Mouse (Mus musculus): Measurements from ENCODE around the gene Gbx2. TPM values are rescaled to one million over a fixed set of nuclear protein-coding genes. Genes with fewer than 3 reads are reported as not detected.

Gbx2 gene
- polyA plus RNA-seq, 1 experiment from 2014 or later: 0.29 TPM

DNA sequence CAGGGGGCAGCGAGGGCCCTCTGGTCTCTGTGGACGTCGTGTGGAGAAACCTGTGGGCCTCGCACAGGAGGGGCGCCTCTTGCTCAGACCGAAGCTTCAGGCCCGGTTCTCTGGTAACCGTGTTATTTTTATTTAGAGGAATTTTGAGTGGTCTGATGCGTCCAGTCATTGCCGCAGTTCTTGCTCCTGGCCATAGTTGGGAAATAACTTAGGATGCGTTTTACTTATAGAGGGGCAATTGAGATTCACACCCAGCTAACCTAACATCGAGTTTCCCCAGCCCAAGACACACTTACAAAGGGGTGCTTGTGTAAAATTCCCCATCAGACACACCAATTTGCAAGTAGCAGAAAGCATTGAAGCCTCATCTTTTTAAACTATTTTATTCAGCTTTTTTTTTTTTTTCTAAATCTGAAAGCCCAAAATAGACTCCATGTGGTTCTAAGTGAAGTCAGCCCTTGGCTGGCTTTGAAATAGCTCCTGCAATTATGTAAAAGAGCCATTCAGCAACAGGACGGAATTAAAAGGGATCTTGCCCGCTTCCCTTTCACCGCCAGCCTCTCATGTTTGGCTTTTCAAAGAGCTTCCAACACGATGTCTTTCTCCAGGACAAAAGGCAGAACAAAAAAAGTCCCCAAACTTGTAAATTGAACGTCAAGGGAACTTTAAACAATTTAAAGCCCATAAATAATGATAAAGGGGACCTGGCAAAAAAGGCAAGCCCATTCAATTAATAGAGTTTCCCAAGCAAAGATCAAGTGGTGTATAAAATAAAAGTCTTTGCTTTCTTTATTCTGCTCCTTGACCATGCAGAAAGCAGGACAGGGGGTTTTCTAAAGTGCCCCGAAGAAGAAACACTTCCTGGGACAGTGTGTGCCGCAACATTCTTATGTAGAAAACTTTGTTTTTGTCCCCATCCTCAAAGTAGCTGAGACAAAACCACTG is 3.6 kb upstream of the Gbx2 start:
- H3K4me2 ChIP-seq: no peak overlapping the region
- no peak for ATAC-seq (ENCODE audit: extremely low read depth, insufficient number of reproducible peaks, low FRiP score, low TSS enrichment)
- H3K9ac ChIP-seq: no peak overlapping the region
- H3K36me3 ChIP-seq: no peaks in the 10 kb centered on the region
- peaks cover 99% of the 10 kb centered on the region for H3K27me3 ChIP-seq (replicated peaks)
- H3K27ac ChIP-seq (replicated peaks): no peak overlapping the region
- WGBS: 7% methylated on average over 19 of the region's 19 CpGs
- H3K9me3 ChIP-seq: no peaks in the 10 kb centered on the region
- peaks cover 19% of the 10 kb centered on the region for H3K4me1 ChIP-seq
- H3K4me3 ChIP-seq: no peak overlapping the region

DNA sequence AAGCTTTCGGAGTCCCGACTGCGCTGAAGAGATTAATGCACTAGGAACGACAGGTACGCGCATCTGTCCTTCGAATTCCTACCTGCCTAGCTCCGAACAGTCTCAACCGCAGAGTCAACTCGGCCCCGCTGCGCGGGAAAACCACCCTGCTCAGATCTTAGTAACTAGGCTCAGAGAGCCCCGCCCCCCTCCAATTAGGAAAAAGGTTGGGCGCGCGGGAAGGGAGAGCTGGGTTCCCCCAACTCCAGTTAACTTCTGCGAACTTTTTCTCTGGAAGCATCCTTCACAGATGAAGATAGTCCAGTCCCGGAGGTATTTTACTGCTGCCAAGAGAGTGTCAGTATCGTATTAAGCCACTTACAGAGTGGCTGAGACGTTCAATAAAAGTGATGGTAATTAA is 2.8 kb upstream of the Gbx2 start:
- Histone ChIP-seq H3K4me3 (no peak overlapping the region), H3K27me3 (replicated peaks) (peaks cover 99% of the 10 kb centered on the region), H3K9ac (no peak overlapping the region), H3K36me3 (no peaks in the 10 kb centered on the region), H3K4me1 (peaks cover 25% of the 10 kb centered on the region), H3K9me3 (no peaks in the 10 kb centered on the region), H3K4me2 (no peak overlapping the region), H3K27ac (replicated peaks) (no peak overlapping the region)
- no peak for ATAC-seq (ENCODE audit: extremely low read depth, insufficient number of reproducible peaks, low FRiP score, low TSS enrichment)
- 2% methylated on average over 21 of the region's 21 CpGs for WGBS

DNA sequence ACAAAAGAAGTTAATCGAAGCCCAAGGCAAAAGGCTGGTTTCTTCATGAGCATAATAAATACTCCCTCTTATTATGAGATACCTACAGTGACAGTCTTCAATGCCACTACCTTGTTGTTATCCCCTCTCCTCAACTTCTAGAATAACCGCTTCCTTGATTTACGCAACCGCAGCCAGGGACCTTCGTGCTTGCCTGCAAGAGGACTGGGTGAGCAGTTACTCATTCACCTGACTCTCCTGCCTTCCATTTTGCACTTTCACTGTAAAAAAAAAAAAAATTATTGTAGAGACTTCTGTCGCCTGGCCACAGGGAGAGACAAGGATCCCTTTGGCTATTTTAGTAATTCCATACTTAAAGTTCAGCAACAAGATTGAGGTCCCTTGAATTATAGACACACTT is 2.0 kb upstream of the Gbx2 start:
- Histone ChIP-seq H3K4me3 (no peak overlapping the region), H3K4me1 (peaks cover 29% of the 10 kb centered on the region), H3K27ac (replicated peaks) (no peak overlapping the region), H3K9me3 (no peaks in the 10 kb centered on the region), H3K4me2 (no peak overlapping the region), H3K36me3 (no peaks in the 10 kb centered on the region), H3K27me3 (replicated peaks) (peaks cover 99% of the 10 kb centered on the region), H3K9ac (no peak overlapping the region)
- 9% methylated on average over 6 of the region's 6 CpGs for WGBS
- ATAC-seq (ENCODE audit: extremely low read depth, insufficient number of reproducible peaks, low FRiP score, low TSS enrichment): no peak

DNA sequence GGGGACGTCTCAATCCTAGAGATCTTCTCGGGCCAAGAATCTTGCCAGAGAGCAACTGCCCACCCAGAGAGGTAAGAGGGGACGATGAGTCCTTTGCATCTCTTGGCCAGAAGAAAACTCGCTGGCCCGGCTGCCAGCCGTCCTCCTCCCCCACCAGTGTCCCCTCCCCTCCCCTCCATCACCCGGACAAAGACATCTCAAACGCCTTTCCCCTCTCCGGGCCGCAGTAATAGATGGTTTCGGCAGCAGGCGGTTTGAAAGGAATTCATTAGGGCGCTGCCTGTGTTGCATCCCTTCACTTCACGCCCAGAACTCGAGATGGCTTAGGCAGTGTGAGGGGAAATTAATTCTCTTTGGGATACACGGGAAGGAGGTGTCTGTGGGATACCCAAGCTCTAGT is 1.6 kb upstream of the Gbx2 start:
- Histone ChIP-seq H3K4me1 (peaks cover 30% of the 10 kb centered on the region), H3K9me3 (no peaks in the 10 kb centered on the region), H3K4me2 (no peak overlapping the region), H3K9ac (no peak overlapping the region), H3K4me3 (no peak overlapping the region), H3K36me3 (no peaks in the 10 kb centered on the region), H3K27me3 (replicated peaks) (peaks cover 99% of the 10 kb centered on the region), H3K27ac (replicated peaks) (no peak overlapping the region)
- WGBS: 4% methylated on average over 16 of the region's 16 CpGs
- ATAC-seq (ENCODE audit: extremely low read depth, insufficient number of reproducible peaks, low FRiP score, low TSS enrichment): no peak

DNA sequence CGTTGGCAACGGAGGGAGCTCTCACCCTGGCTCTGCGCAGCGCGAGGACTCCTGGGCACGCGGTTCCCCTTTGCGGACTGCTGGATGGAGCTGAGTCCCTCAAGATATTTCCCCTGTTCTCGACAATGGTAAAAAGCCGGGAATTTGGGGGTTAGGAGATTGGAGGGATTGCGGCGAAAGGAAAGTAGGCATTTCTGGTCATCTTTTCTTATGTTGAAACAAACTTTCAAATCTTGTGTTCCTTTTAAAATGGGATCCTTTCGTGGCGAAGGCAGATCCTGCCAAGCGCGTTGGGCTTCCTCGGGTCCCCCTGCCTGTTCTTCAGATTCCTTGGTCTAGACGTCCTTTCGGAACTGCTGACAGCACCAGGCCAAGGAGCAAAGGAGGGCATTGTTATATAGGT is 1.0 kb upstream of the Gbx2 start:
- no peak overlapping the region for H3K9ac ChIP-seq
- peaks cover 99% of the 10 kb centered on the region for H3K27me3 ChIP-seq (replicated peaks)
- peaks cover 36% of the 10 kb centered on the region for H3K4me1 ChIP-seq
- H3K9me3 ChIP-seq: no peaks in the 10 kb centered on the region
- 3% methylated on average over 19 of the region's 19 CpGs for WGBS
- H3K27ac ChIP-seq (replicated peaks): no peak overlapping the region
- no peak for ATAC-seq (ENCODE audit: extremely low read depth, insufficient number of reproducible peaks, low FRiP score, low TSS enrichment)
- H3K36me3 ChIP-seq: no peaks in the 10 kb centered on the region
- H3K4me3 ChIP-seq: no peak overlapping the region
- H3K4me2 ChIP-seq: no peak overlapping the region

DNA sequence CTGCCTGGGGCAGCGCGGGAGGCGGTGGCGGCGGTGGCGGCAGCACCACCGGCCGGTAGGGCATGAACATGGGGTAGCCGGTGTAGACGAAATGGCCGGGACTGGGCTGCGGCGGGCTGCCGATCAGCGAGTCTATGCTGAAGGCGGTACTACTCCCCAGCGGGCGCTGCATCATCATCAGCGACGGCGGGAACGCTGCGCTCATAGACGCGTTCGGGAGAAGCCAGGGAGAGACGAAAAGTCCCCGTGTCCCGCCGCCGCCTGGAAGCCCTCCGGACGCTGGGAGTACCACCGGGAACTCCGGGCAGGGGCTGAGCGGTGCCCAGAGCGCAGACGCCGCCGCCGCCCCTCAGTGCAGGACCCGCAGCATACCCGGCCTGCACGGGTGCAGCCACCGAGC is 428 bp downstream of the Gbx2 start:
- Histone ChIP-seq H3K4me1 (peaks cover 37% of the 10 kb centered on the region), H3K27me3 (replicated peaks) (peaks cover 99% of the 10 kb centered on the region), H3K36me3 (no peaks in the 10 kb centered on the region), H3K27ac (replicated peaks) (no peak overlapping the region), H3K9me3 (no peaks in the 10 kb centered on the region), H3K9ac (peak overlapping the region; percentile 66), H3K4me2 (peak overlapping the region; percentile 86), H3K4me3 (peak overlapping the region; percentile 58)
- WGBS: 0% methylated on average over 37 of the region's 45 CpGs
- no peak for ATAC-seq (ENCODE audit: extremely low read depth, insufficient number of reproducible peaks, low FRiP score, low TSS enrichment)

DNA sequence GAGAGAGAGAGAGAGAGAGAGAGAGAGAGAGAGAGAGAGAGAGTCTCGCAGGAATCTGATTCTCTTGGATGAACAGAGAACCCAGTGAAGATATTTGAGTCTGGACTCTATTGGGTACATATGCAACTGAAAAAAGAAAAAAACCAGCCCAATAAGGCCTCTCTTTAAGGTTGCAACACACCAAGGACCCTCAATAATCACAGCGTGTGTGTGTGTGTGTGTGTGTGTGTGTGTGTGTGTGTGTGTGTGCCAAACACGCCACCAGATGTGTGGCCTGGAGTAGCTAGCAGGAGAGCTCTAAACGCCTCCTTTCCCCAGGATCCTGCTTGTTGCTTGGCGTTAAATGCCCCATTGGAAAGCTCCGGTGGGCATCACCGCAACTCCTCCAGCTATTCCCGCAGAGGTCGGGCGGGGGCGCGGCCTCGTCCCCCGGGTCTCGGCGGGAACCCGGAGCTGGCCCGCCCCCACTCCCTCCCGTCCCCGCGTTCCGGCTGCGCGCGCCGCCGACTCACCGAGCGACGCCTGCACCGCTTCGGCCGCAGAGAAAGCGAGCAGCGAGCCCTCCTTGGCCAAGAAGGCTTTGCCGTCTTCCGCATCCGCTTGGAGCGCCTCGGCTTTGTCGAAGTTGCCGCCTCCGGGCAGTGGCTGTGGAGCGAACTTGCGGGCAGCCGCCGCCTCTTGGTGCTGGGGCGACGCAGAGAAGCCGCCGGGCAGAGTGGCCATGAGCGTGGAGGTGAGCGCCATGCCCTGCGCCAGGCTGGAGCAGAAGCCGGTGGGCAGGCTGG is 1.1 kb downstream of the Gbx2 start:
- 1% methylated on average over 55 of the region's 55 CpGs for WGBS

DNA sequence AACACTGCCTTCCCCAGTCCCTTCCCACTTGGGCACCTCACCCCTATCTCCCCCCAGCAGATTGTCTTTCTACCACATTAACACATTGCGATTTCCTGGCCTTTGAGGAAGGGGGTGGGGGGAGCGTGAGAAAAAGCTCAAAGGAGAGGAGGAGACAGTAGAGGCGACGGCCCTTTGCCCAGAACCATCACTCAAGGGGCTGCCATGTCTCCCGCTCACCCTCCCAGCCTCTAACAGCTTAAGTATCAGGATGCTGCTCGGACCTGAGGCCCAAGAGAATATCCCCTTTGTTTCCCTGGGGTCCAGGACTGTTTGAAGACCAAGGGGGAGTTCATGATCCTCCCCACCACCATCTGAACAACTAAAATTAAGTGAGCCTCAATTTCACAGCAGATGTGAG is 1.8 kb downstream of the Gbx2 start:
- Histone ChIP-seq H3K4me2 (peak overlapping the region; percentile 37), H3K27me3 (replicated peaks) (peaks cover 99% of the 10 kb centered on the region), H3K9ac (no peak overlapping the region), H3K36me3 (no peaks in the 10 kb centered on the region), H3K4me1 (peaks cover 37% of the 10 kb centered on the region), H3K27ac (replicated peaks) (no peak overlapping the region), H3K9me3 (no peaks in the 10 kb centered on the region), H3K4me3 (peak overlapping the region; percentile 27)
- WGBS: 4% methylated on average over 6 of the region's 6 CpGs
- no peak for ATAC-seq (ENCODE audit: extremely low read depth, insufficient number of reproducible peaks, low FRiP score, low TSS enrichment)

More for the DNA sequence above, 1.1 kb downstream of the Gbx2 start:
- H3K9ac ChIP-seq: peak overlapping the region; percentile 66
- H3K27me3 ChIP-seq (replicated peaks): peaks cover 99% of the 10 kb centered on the region
- H3K27ac ChIP-seq (replicated peaks): no peak overlapping the region
- no peaks in the 10 kb centered on the region for H3K9me3 ChIP-seq
- ATAC-seq (ENCODE audit: extremely low read depth, insufficient number of reproducible peaks, low FRiP score, low TSS enrichment): no peak
- H3K4me1 ChIP-seq: peaks cover 37% of the 10 kb centered on the region
- peak overlapping the region; percentile 58 for H3K4me3 ChIP-seq
- no peaks in the 10 kb centered on the region for H3K36me3 ChIP-seq
- H3K4me2 ChIP-seq: peak overlapping the region; percentile 86

DNA sequence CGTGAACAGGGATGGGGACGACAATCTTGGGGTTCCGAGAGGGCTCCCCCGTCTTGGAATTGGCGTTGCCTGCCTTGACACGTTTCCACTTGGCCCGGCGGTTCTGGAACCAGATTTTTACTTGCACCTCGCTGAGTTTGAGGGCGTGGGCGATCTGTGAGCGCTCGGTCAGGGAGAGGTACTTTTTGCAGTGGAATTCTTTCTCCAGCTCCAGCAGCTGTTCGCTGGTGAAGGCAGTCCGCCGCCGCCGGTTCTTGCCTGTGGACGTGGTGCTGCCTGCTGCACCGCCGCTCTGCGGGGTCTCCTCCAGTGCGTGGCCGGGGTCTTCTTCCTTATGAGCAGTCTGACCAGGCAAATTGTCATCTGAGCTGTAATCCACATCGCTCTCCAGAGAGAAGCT is 2.3 kb downstream of the Gbx2 start:
- H3K9ac ChIP-seq: no peak overlapping the region
- no peaks in the 10 kb centered on the region for H3K9me3 ChIP-seq
- WGBS: 8% methylated on average over 25 of the region's 25 CpGs
- no peak for ATAC-seq (ENCODE audit: extremely low read depth, insufficient number of reproducible peaks, low FRiP score, low TSS enrichment)
- no peaks in the 10 kb centered on the region for H3K36me3 ChIP-seq
- no peak overlapping the region for H3K27ac ChIP-seq (replicated peaks)
- peaks cover 99% of the 10 kb centered on the region for H3K27me3 ChIP-seq (replicated peaks)
- H3K4me3 ChIP-seq: peak overlapping the region; percentile 27
- H3K4me1 ChIP-seq: peaks cover 37% of the 10 kb centered on the region
- peak overlapping the region; percentile 37 for H3K4me2 ChIP-seq

DNA sequence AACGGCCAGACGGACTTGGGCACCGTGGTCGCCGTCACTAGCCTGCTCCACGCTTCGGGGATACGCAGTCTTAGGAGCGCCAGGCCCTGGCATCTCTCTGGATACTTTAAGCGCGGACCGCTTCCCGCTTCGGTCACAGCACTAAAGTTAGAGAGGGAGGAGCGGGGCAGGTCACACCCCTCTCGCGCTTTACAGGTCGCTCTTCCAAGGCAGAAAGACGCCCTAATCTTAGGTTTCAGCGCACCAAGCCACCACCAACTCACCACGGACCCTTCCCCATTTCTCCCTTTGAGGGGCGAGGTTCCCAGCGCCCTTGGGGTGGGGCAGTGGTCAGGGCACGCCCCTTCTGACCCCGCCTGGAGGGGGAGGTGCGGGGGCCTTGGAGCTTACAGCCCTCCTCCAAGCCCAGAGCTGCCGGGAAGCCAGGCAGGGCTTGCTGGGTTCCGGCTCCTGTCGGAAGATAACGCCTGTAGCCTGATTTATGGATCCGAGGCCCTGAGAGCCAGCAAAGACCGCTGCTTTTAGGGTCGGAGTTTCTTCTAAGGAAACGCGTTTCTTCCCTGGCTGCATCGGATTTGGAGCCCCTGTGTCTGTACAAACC is 3.8 kb downstream of the Gbx2 start:
- Histone ChIP-seq H3K36me3 (no peaks in the 10 kb centered on the region), H3K4me2 (peak overlapping the region; percentile 67), H3K9me3 (no peaks in the 10 kb centered on the region), H3K4me1 (peaks cover 52% of the 10 kb centered on the region), H3K27me3 (replicated peaks) (peaks cover 100% of the 10 kb centered on the region), H3K9ac (0 out of 2 replicates have a peak overlapping the region, but pooled peaks have one; percentile 29), H3K4me3 (peak overlapping the region; percentile 42), H3K27ac (replicated peaks) (no peak overlapping the region)
- ATAC-seq (ENCODE audit: extremely low read depth, insufficient number of reproducible peaks, low FRiP score, low TSS enrichment): no peak
- WGBS: under 1% methylated on average over 36 of the region's 36 CpGs

DNA sequence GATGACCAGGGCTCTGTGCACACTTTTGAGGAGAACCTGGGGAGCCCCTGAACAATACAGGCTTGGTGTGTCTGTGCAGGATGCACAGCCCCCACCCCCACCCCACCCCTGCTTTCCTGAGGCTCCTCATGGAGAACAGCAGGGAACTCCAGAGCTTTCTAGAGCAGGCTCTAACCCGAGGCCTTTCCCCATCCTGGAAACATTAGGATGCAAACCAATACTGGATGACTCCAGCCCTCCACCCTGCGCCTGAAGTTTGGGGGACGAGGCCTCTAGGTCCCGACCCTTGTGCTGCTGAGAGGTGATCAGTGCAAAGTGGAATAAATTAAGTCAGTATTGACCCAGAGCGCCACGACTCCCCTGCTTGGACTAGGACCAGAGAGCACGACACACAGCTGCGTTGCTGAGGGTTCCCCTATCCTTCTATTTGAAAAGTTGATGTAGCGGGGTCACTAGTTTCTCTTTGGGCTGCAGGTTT is 4.4 kb downstream of the Gbx2 start:
- Histone ChIP-seq H3K27ac (replicated peaks) (no peak overlapping the region), H3K9me3 (no peaks in the 10 kb centered on the region), H3K4me3 (peak overlapping the region; percentile 42), H3K36me3 (no peaks in the 10 kb centered on the region), H3K4me1 (peaks cover 52% of the 10 kb centered on the region), H3K27me3 (replicated peaks) (peaks cover 100% of the 10 kb centered on the region), H3K9ac (no peak overlapping the region), H3K4me2 (peak overlapping the region; percentile 67)
- 16% methylated on average over 9 of the region's 9 CpGs for WGBS
- no peak for ATAC-seq (ENCODE audit: extremely low read depth, insufficient number of reproducible peaks, low FRiP score, low TSS enrichment)
